Mouse (Mus musculus) gastrocnemius, adult 2 months (tissue): ENCODE results near the gene Olfr519. TPM values are rescaled to one million over a fixed set of nuclear protein-coding genes. Genes with fewer than 3 reads are reported as not detected.

Experiments used
- DNase-seq: peaks from one replicate; pipeline ENCODE4 v3.0.0; 2022
- H3K27ac ChIP-seq: fragments of 200-600 bp; 2 replicates; pipeline ENCODE4 v1.8.1; 2022; ENCODE audit warnings: mild to moderate bottlenecking
- H3K4me3 ChIP-seq: fragments of 200-600 bp; 2 replicates; pipeline ENCODE4 v1.8.1; 2022; ENCODE audit warnings: mild to moderate bottlenecking, moderate library complexity
- CTCF ChIP-seq: fragments of 200-600 bp; IDR thresholded peaks from 2 replicates; pipeline ENCODE4 v1.8.1; 2022; ENCODE audit warnings: antibody characterized with exemption, mild to moderate bottlenecking, moderate library complexity
- intact Hi-C: fragments of 180-260 bp; cut with DNase I; formaldehyde crosslinking; loops from one replicate; pipeline ENCODE4 v1.15.1; 2025
- total RNA-seq, 2 experiments: library from RNA; stranded (reverse); gene quantifications; 2 replicates each; pipeline ENCODE4 v1.2.3; 2021

Gene Olfr519
- total RNA-seq, 2 experiments from 2014 or later = not detected

- TF ChIP-seq CTCF = no peak
- no peak for DNase-seq
- H3K27ac ChIP-seq = no peak within 1 kb of the TSS
- H3K4me3 ChIP-seq = no peak within 1 kb of the TSS
- intact Hi-C loops = no loop called here
Observed at GRCm38 (mm10) chr7:108872279-108872678, 21.9 kb downstream of the Olfr519 start, which contains the start of gene Olfr517. Gene Olfr517 (minus strand): TSS chr7:108872379.

GRCm38 (mm10) chr7:108850429-108850828 is 43.8 kb downstream of the Olfr519 start, which contains the start of gene Olfr516:
Gene Olfr516 (minus strand): TSS chr7:108850529.
- no peak for TF ChIP-seq CTCF
- no peak within 1 kb of the TSS for H3K4me3 ChIP-seq
- intact Hi-C loops = no loop called here
- DNase-seq = no peak
- no peak within 1 kb of the TSS for H3K27ac ChIP-seq

Other genes starting within 250 kb of the Olfr519 start
- not detected for gene Olfr509, start 242.5 kb downstream of the Olfr519 start, total RNA-seq
- gene Olfr510, start 228.0 kb downstream of the Olfr519 start, total RNA-seq = not detected
- not detected for gene Olfr512, start 181.1 kb downstream of the Olfr519 start, total RNA-seq
- not detected for gene Olfr513, start 143.4 kb downstream of the Olfr519 start, total RNA-seq
- gene Olfr514, start 68.4 kb downstream of the Olfr519 start, total RNA-seq = not detected
- gene Olfr516, start 43.9 kb downstream of the Olfr519 start, total RNA-seq = not detected
- not detected for gene Olfr517, start 22.0 kb downstream of the Olfr519 start, total RNA-seq
- not detected for gene Olfr518, start 9.4 kb downstream of the Olfr519 start, total RNA-seq
- gene Nlrp10, start 35.8 kb upstream of the Olfr519 start, total RNA-seq = 1 to 10 TPM; 2.3 to 2.5 TPM
- 100 to 1,000 TPM; 122 to 125 TPM for gene Eif3f, start 40.0 kb upstream of the Olfr519 start, total RNA-seq
- under 1 TPM; 0.41 to 0.67 TPM for gene Tub, start 55.9 kb upstream of the Olfr519 start, total RNA-seq
- 1 to 10 TPM; 1.7 to 2.1 TPM for gene Ric3, start 188.9 kb upstream of the Olfr519 start, total RNA-seq